Mouse (Mus musculus): Measurements from ENCODE around the gene Unc5b. TPM values are rescaled to one million over a fixed set of nuclear protein-coding genes. Genes with fewer than 3 reads are reported as not detected.

Gene Unc5b
- polyA plus RNA-seq, 1 experiment from 2014 or later = 1.7 TPM

GRCm38 (mm10) chr10:60779628-60780027, 51.8 kb downstream of the Unc5b start:
- Histone ChIP-seq H3K4me2 (ENCODE audit: low read depth, low read length) (no peak overlapping the region; the same call in 1 of the 2 replicates), H3K9me3 (ENCODE audit: control insufficient read depth, low read length) (no peaks in the 10 kb centered on the region), H3K4me1 (ENCODE audit: control insufficient read depth, insufficient read depth, low read length) (0 out of 2 replicates have a peak, but pooled peaks cover 2% of the 10 kb centered on the region), H3K27ac (ENCODE audit: low read depth, low read length) (no peak overlapping the region), H3K9ac (replicated peaks; ENCODE audit: low read depth, low read length) (no peak overlapping the region), H3K27me3 (ENCODE audit: control insufficient read depth, insufficient read depth, low read length) (no peaks in the 10 kb centered on the region), H3K36me3 (ENCODE audit: control insufficient read depth, insufficient read depth, low read length) (no peaks in the 10 kb centered on the region), H3K4me3 (ENCODE audit: low read depth, low read length) (no peak overlapping the region)
- 8% methylated on average over 9 of the region's 9 CpGs for whole genome bisulfite sequencing
- ATAC-seq (ENCODE audit: low read depth) = peak; percentile 58

GRCm38 (mm10) chr10:60778542-60778941, 52.8 kb downstream of the Unc5b start:
- Histone ChIP-seq H3K27ac (ENCODE audit: low read depth, low read length) (no peak overlapping the region), H3K4me1 (ENCODE audit: control insufficient read depth, insufficient read depth, low read length) (0 out of 2 replicates have a peak, but pooled peaks cover 2% of the 10 kb centered on the region), H3K9ac (replicated peaks; ENCODE audit: low read depth, low read length) (no peak overlapping the region), H3K4me2 (ENCODE audit: low read depth, low read length) (no peak overlapping the region), H3K36me3 (ENCODE audit: control insufficient read depth, insufficient read depth, low read length) (no peaks in the 10 kb centered on the region), H3K27me3 (ENCODE audit: control insufficient read depth, insufficient read depth, low read length) (no peaks in the 10 kb centered on the region), H3K9me3 (ENCODE audit: control insufficient read depth, low read length) (no peaks in the 10 kb centered on the region), H3K4me3 (ENCODE audit: low read depth, low read length) (no peak overlapping the region)
- peak; percentile 41 for ATAC-seq (ENCODE audit: low read depth)
- 66% methylated on average over 12 of the region's 12 CpGs for WGBS

- Histone ChIP-seq H3K36me3 (ENCODE audit: control insufficient read depth, insufficient read depth, low read length) (no peaks in the 10 kb centered on the region), H3K27me3 (ENCODE audit: control insufficient read depth, insufficient read depth, low read length) (no peaks in the 10 kb centered on the region), H3K27ac (ENCODE audit: low read depth, low read length) (no peak overlapping the region), H3K4me3 (ENCODE audit: low read depth, low read length) (no peak overlapping the region), H3K9ac (replicated peaks; ENCODE audit: low read depth, low read length) (no peak overlapping the region), H3K4me1 (ENCODE audit: control insufficient read depth, insufficient read depth, low read length) (0 out of 2 replicates have a peak, but pooled peaks cover 2% of the 10 kb centered on the region), H3K4me2 (ENCODE audit: low read depth, low read length) (no peak overlapping the region), H3K9me3 (ENCODE audit: control insufficient read depth, low read length) (no peaks in the 10 kb centered on the region)
- ATAC-seq (ENCODE audit: low read depth) = no peak
- 82% methylated on average over 6 of the region's 6 CpGs for WGBS
Measured at GRCm38 (mm10) chr10:60775473-60775872, 55.9 kb downstream of the Unc5b start.

- Histone ChIP-seq H3K4me2 (ENCODE audit: low read depth, low read length) (no peak overlapping the region), H3K36me3 (ENCODE audit: control insufficient read depth, insufficient read depth, low read length) (no peaks in the 10 kb centered on the region), H3K4me3 (ENCODE audit: low read depth, low read length) (no peak overlapping the region), H3K27me3 (ENCODE audit: control insufficient read depth, insufficient read depth, low read length) (no peaks in the 10 kb centered on the region), H3K4me1 (ENCODE audit: control insufficient read depth, insufficient read depth, low read length) (no peaks in the 10 kb centered on the region), H3K27ac (ENCODE audit: low read depth, low read length) (no peak overlapping the region), H3K9me3 (ENCODE audit: control insufficient read depth, low read length) (no peaks in the 10 kb centered on the region), H3K9ac (replicated peaks; ENCODE audit: low read depth, low read length) (no peak overlapping the region)
- 93% methylated on average over 13 of the region's 13 CpGs for WGBS
- no peak for ATAC-seq (ENCODE audit: low read depth)
Measured at GRCm38 (mm10) chr10:60774616-60775015, 56.8 kb downstream of the Unc5b start.

GRCm38 (mm10) chr10:60770855-60771254, 60.5 kb downstream of the Unc5b start:
- WGBS = 62% methylated on average over 4 of the region's 4 CpGs
- no peaks in the 10 kb centered on the region for H3K9me3 ChIP-seq (ENCODE audit: control insufficient read depth, low read length)
- H3K27me3 ChIP-seq (ENCODE audit: control insufficient read depth, insufficient read depth, low read length) = no peaks in the 10 kb centered on the region
- H3K4me1 ChIP-seq (ENCODE audit: control insufficient read depth, insufficient read depth, low read length) = no peaks in the 10 kb centered on the region
- no peaks in the 10 kb centered on the region for H3K36me3 ChIP-seq (ENCODE audit: control insufficient read depth, insufficient read depth, low read length)
- no peak for ATAC-seq (ENCODE audit: low read depth)
- H3K27ac ChIP-seq (ENCODE audit: low read depth, low read length) = no peak overlapping the region
- H3K4me3 ChIP-seq (ENCODE audit: low read depth, low read length) = no peak overlapping the region
- no peak overlapping the region for H3K4me2 ChIP-seq (ENCODE audit: low read depth, low read length)
- no peak overlapping the region for H3K9ac ChIP-seq (replicated peaks; ENCODE audit: low read depth, low read length)

- 94% methylated on average over 7 of the region's 7 CpGs for WGBS
- Histone ChIP-seq H3K4me1 (ENCODE audit: control insufficient read depth, insufficient read depth, low read length) (no peaks in the 10 kb centered on the region), H3K4me3 (ENCODE audit: low read depth, low read length) (no peak overlapping the region), H3K36me3 (ENCODE audit: control insufficient read depth, insufficient read depth, low read length) (no peaks in the 10 kb centered on the region), H3K27me3 (ENCODE audit: control insufficient read depth, insufficient read depth, low read length) (no peaks in the 10 kb centered on the region), H3K27ac (ENCODE audit: low read depth, low read length) (no peak overlapping the region), H3K9me3 (ENCODE audit: control insufficient read depth, low read length) (no peaks in the 10 kb centered on the region), H3K9ac (replicated peaks; ENCODE audit: low read depth, low read length) (no peak overlapping the region), H3K4me2 (ENCODE audit: low read depth, low read length) (no peak overlapping the region)
- ATAC-seq (ENCODE audit: low read depth) = no peak
Measured at GRCm38 (mm10) chr10:60768614-60769013, 62.8 kb downstream of the Unc5b start.

- H3K4me1 ChIP-seq (ENCODE audit: control insufficient read depth, insufficient read depth, low read length) = no peaks in the 10 kb centered on the region
- ATAC-seq (ENCODE audit: low read depth) = no peak
- no peaks in the 10 kb centered on the region for H3K27me3 ChIP-seq (ENCODE audit: control insufficient read depth, insufficient read depth, low read length)
- H3K27ac ChIP-seq (ENCODE audit: low read depth, low read length) = no peak overlapping the region
- no peaks in the 10 kb centered on the region for H3K36me3 ChIP-seq (ENCODE audit: control insufficient read depth, insufficient read depth, low read length)
- H3K4me3 ChIP-seq (ENCODE audit: low read depth, low read length) = no peak overlapping the region
- WGBS = 89% methylated on average over 7 of the region's 7 CpGs
- H3K9ac ChIP-seq (replicated peaks; ENCODE audit: low read depth, low read length) = no peak overlapping the region
- H3K9me3 ChIP-seq (ENCODE audit: control insufficient read depth, low read length) = no peaks in the 10 kb centered on the region
- no peak overlapping the region for H3K4me2 ChIP-seq (ENCODE audit: low read depth, low read length)
Measured at GRCm38 (mm10) chr10:60767400-60767799, 64.0 kb downstream of the Unc5b start.

- no peaks in the 10 kb centered on the region for H3K27me3 ChIP-seq (ENCODE audit: control insufficient read depth, insufficient read depth, low read length)
- no peak overlapping the region for H3K4me3 ChIP-seq (ENCODE audit: low read depth, low read length)
- no peaks in the 10 kb centered on the region for H3K4me1 ChIP-seq (ENCODE audit: control insufficient read depth, insufficient read depth, low read length)
- H3K36me3 ChIP-seq (ENCODE audit: control insufficient read depth, insufficient read depth, low read length) = no peaks in the 10 kb centered on the region
- ATAC-seq (ENCODE audit: low read depth) = no peak
- H3K4me2 ChIP-seq (ENCODE audit: low read depth, low read length) = no peak overlapping the region
- H3K9me3 ChIP-seq (ENCODE audit: control insufficient read depth, low read length) = no peaks in the 10 kb centered on the region
- no peak overlapping the region for H3K9ac ChIP-seq (replicated peaks; ENCODE audit: low read depth, low read length)
- 95% methylated on average over 1 of the region's 1 CpGs for WGBS
- no peak overlapping the region for H3K27ac ChIP-seq (ENCODE audit: low read depth, low read length)
Measured at GRCm38 (mm10) chr10:60762126-60762525, 69.3 kb downstream of the Unc5b start.

- Histone ChIP-seq H3K9ac (replicated peaks; ENCODE audit: low read depth, low read length) (no peak overlapping the region), H3K9me3 (ENCODE audit: control insufficient read depth, low read length) (no peaks in the 10 kb centered on the region), H3K27ac (ENCODE audit: low read depth, low read length) (no peak overlapping the region), H3K4me3 (ENCODE audit: low read depth, low read length) (no peak overlapping the region), H3K27me3 (ENCODE audit: control insufficient read depth, insufficient read depth, low read length) (no peaks in the 10 kb centered on the region), H3K4me2 (ENCODE audit: low read depth, low read length) (no peak overlapping the region), H3K36me3 (ENCODE audit: control insufficient read depth, insufficient read depth, low read length) (no peaks in the 10 kb centered on the region), H3K4me1 (ENCODE audit: control insufficient read depth, insufficient read depth, low read length) (no peaks in the 10 kb centered on the region)
- WGBS = 5% methylated on average over 14 of the region's 14 CpGs
- peak; percentile 87 for ATAC-seq (ENCODE audit: low read depth)
Measured at GRCm38 (mm10) chr10:60760377-60760776, 71.0 kb downstream of the Unc5b start.
